Mouse (Mus musculus): ENCODE measurements around the gene Pik3cg. TPM values are rescaled to one million over a fixed set of nuclear protein-coding genes. Genes with fewer than 3 reads are reported as not detected.

Gene Pik3cg
- polyA plus RNA-seq, 1 experiment from 2014 or later = 2.1 TPM

GRCm38 (mm10) chr12:32169164-32169563 is 39.3 kb downstream of the Pik3cg start:
- no peak overlapping the region for H3K4me3 ChIP-seq (ENCODE audit: low read length)
- no peaks in the 10 kb centered on the region for H3K27me3 ChIP-seq (replicated peaks; ENCODE audit: control insufficient read depth, insufficient read depth, low read length)
- no peaks in the 10 kb centered on the region for H3K36me3 ChIP-seq (ENCODE audit: control insufficient read depth, insufficient read depth, low read length)
- no peak overlapping the region for H3K27ac ChIP-seq (ENCODE audit: low read length)
- no peaks in the 10 kb centered on the region for H3K9me3 ChIP-seq (ENCODE audit: control insufficient read depth, low read length)
- H3K9ac ChIP-seq (ENCODE audit: low read depth, low read length) = no peak overlapping the region
- ATAC-seq = no peak
- WGBS = 26% methylated on average over 5 of the region's 5 CpGs
- H3K4me2 ChIP-seq (ENCODE audit: low read depth, low read length) = no peak overlapping the region
- no peaks in the 10 kb centered on the region for H3K4me1 ChIP-seq (ENCODE audit: control insufficient read depth, insufficient read depth, low read length)

GRCm38 (mm10) chr12:32168751-32169150 is 39.7 kb downstream of the Pik3cg start:
- no peak overlapping the region for H3K4me3 ChIP-seq (ENCODE audit: low read length)
- no peaks in the 10 kb centered on the region for H3K27me3 ChIP-seq (replicated peaks; ENCODE audit: control insufficient read depth, insufficient read depth, low read length)
- no peaks in the 10 kb centered on the region for H3K4me1 ChIP-seq (ENCODE audit: control insufficient read depth, insufficient read depth, low read length)
- H3K27ac ChIP-seq (ENCODE audit: low read length) = no peak overlapping the region
- no peaks in the 10 kb centered on the region for H3K36me3 ChIP-seq (ENCODE audit: control insufficient read depth, insufficient read depth, low read length)
- no peak overlapping the region for H3K9ac ChIP-seq (ENCODE audit: low read depth, low read length)
- H3K4me2 ChIP-seq (ENCODE audit: low read depth, low read length) = no peak overlapping the region
- no peak for ATAC-seq
- 29% methylated on average over 3 of the region's 3 CpGs for WGBS
- H3K9me3 ChIP-seq (ENCODE audit: control insufficient read depth, low read length) = no peaks in the 10 kb centered on the region

- no peak overlapping the region for H3K4me2 ChIP-seq (ENCODE audit: low read depth, low read length)
- H3K27me3 ChIP-seq (replicated peaks; ENCODE audit: control insufficient read depth, insufficient read depth, low read length) = no peaks in the 10 kb centered on the region
- H3K27ac ChIP-seq (ENCODE audit: low read length) = no peak overlapping the region
- H3K4me1 ChIP-seq (ENCODE audit: control insufficient read depth, insufficient read depth, low read length) = no peaks in the 10 kb centered on the region
- no peak overlapping the region for H3K9ac ChIP-seq (ENCODE audit: low read depth, low read length)
- H3K4me3 ChIP-seq (ENCODE audit: low read length) = no peak overlapping the region
- H3K36me3 ChIP-seq (ENCODE audit: control insufficient read depth, insufficient read depth, low read length) = no peaks in the 10 kb centered on the region
- ATAC-seq = no peak
- 70% methylated on average over 2 of the region's 2 CpGs for WGBS
- H3K9me3 ChIP-seq (ENCODE audit: control insufficient read depth, low read length) = no peaks in the 10 kb centered on the region
Observed at GRCm38 (mm10) chr12:32163706-32164105, 44.8 kb downstream of the Pik3cg start.

- Histone ChIP-seq H3K27ac (ENCODE audit: low read length) (no peak overlapping the region), H3K4me2 (ENCODE audit: low read depth, low read length) (no peak overlapping the region), H3K27me3 (replicated peaks; ENCODE audit: control insufficient read depth, insufficient read depth, low read length) (no peaks in the 10 kb centered on the region), H3K9me3 (ENCODE audit: control insufficient read depth, low read length) (no peaks in the 10 kb centered on the region), H3K4me3 (ENCODE audit: low read length) (no peak overlapping the region), H3K36me3 (ENCODE audit: control insufficient read depth, insufficient read depth, low read length) (no peaks in the 10 kb centered on the region), H3K4me1 (ENCODE audit: control insufficient read depth, insufficient read depth, low read length) (no peaks in the 10 kb centered on the region), H3K9ac (ENCODE audit: low read depth, low read length) (no peak overlapping the region)
- no peak for ATAC-seq
- WGBS = 58% methylated on average over 5 of the region's 5 CpGs
Observed at GRCm38 (mm10) chr12:32158757-32159156, 49.7 kb downstream of the Pik3cg start.

- Histone ChIP-seq H3K36me3 (ENCODE audit: control insufficient read depth, insufficient read depth, low read length) (no peaks in the 10 kb centered on the region), H3K9ac (ENCODE audit: low read depth, low read length) (no peak overlapping the region), H3K27ac (ENCODE audit: low read length) (no peak overlapping the region), H3K4me2 (ENCODE audit: low read depth, low read length) (no peak overlapping the region), H3K9me3 (ENCODE audit: control insufficient read depth, low read length) (no peaks in the 10 kb centered on the region), H3K27me3 (replicated peaks; ENCODE audit: control insufficient read depth, insufficient read depth, low read length) (no peaks in the 10 kb centered on the region), H3K4me3 (ENCODE audit: low read length) (no peak overlapping the region), H3K4me1 (ENCODE audit: control insufficient read depth, insufficient read depth, low read length) (no peaks in the 10 kb centered on the region)
- WGBS = 88% methylated on average over 7 of the region's 7 CpGs
- ATAC-seq = no peak
Observed at GRCm38 (mm10) chr12:32146606-32147005, 61.9 kb downstream of the Pik3cg start.

- Histone ChIP-seq H3K27ac (ENCODE audit: low read length) (no peak overlapping the region), H3K9me3 (ENCODE audit: control insufficient read depth, low read length) (no peaks in the 10 kb centered on the region), H3K36me3 (ENCODE audit: control insufficient read depth, insufficient read depth, low read length) (no peaks in the 10 kb centered on the region), H3K4me3 (ENCODE audit: low read length) (no peak overlapping the region), H3K4me2 (ENCODE audit: low read depth, low read length) (no peak overlapping the region), H3K27me3 (replicated peaks; ENCODE audit: control insufficient read depth, insufficient read depth, low read length) (no peaks in the 10 kb centered on the region), H3K4me1 (ENCODE audit: control insufficient read depth, insufficient read depth, low read length) (no peaks in the 10 kb centered on the region), H3K9ac (ENCODE audit: low read depth, low read length) (no peak overlapping the region)
- WGBS = 82% methylated on average over 4 of the region's 4 CpGs
- ATAC-seq = no peak
Observed at GRCm38 (mm10) chr12:32145651-32146050, 62.8 kb downstream of the Pik3cg start.

GRCm38 (mm10) chr12:32144513-32144912 is 63.9 kb downstream of the Pik3cg start:
- H3K36me3 ChIP-seq (ENCODE audit: control insufficient read depth, insufficient read depth, low read length) = no peaks in the 10 kb centered on the region
- H3K9ac ChIP-seq (ENCODE audit: low read depth, low read length) = no peak overlapping the region
- no peaks in the 10 kb centered on the region for H3K9me3 ChIP-seq (ENCODE audit: control insufficient read depth, low read length)
- no peak overlapping the region for H3K4me3 ChIP-seq (ENCODE audit: low read length)
- 3% methylated on average over 5 of the region's 5 CpGs for WGBS
- no peaks in the 10 kb centered on the region for H3K27me3 ChIP-seq (replicated peaks; ENCODE audit: control insufficient read depth, insufficient read depth, low read length)
- no peak overlapping the region for H3K4me2 ChIP-seq (ENCODE audit: low read depth, low read length)
- H3K4me1 ChIP-seq (ENCODE audit: control insufficient read depth, insufficient read depth, low read length) = no peaks in the 10 kb centered on the region
- H3K27ac ChIP-seq (ENCODE audit: low read length) = no peak overlapping the region
- ATAC-seq = peak; percentile 50

- Histone ChIP-seq H3K9me3 (ENCODE audit: control insufficient read depth, low read length) (no peaks in the 10 kb centered on the region), H3K36me3 (ENCODE audit: control insufficient read depth, insufficient read depth, low read length) (no peaks in the 10 kb centered on the region), H3K27me3 (replicated peaks; ENCODE audit: control insufficient read depth, insufficient read depth, low read length) (no peaks in the 10 kb centered on the region), H3K4me3 (ENCODE audit: low read length) (no peak overlapping the region), H3K4me2 (ENCODE audit: low read depth, low read length) (no peak overlapping the region), H3K27ac (ENCODE audit: low read length) (no peak overlapping the region), H3K9ac (ENCODE audit: low read depth, low read length) (no peak overlapping the region), H3K4me1 (ENCODE audit: control insufficient read depth, insufficient read depth, low read length) (no peaks in the 10 kb centered on the region)
- WGBS = 85% methylated on average over 5 of the region's 5 CpGs
- no peak for ATAC-seq
Observed at GRCm38 (mm10) chr12:32143782-32144181, 64.7 kb downstream of the Pik3cg start.

GRCm38 (mm10) chr12:32143151-32143550 is 65.3 kb downstream of the Pik3cg start:
- no peaks in the 10 kb centered on the region for H3K9me3 ChIP-seq (ENCODE audit: control insufficient read depth, low read length)
- no peak overlapping the region for H3K27ac ChIP-seq (ENCODE audit: low read length)
- WGBS = 56% methylated on average over 4 of the region's 4 CpGs
- H3K4me3 ChIP-seq (ENCODE audit: low read length) = no peak overlapping the region
- H3K9ac ChIP-seq (ENCODE audit: low read depth, low read length) = no peak overlapping the region
- H3K36me3 ChIP-seq (ENCODE audit: control insufficient read depth, insufficient read depth, low read length) = no peaks in the 10 kb centered on the region
- H3K4me1 ChIP-seq (ENCODE audit: control insufficient read depth, insufficient read depth, low read length) = 0 out of 2 replicates have a peak, but pooled peaks cover 6% of the 10 kb centered on the region
- peak; percentile 71 for ATAC-seq
- H3K4me2 ChIP-seq (ENCODE audit: low read depth, low read length) = no peak overlapping the region
- no peaks in the 10 kb centered on the region for H3K27me3 ChIP-seq (replicated peaks; ENCODE audit: control insufficient read depth, insufficient read depth, low read length)

- Histone ChIP-seq H3K27ac (ENCODE audit: low read length) (no peak overlapping the region), H3K4me3 (ENCODE audit: low read length) (no peak overlapping the region)
- ATAC-seq = no peak
Observed at GRCm38 (mm10) chr12:32141766-32142165, 66.7 kb downstream of the Pik3cg start.

More at GRCm38 (mm10) chr12:32141766-32142165, 66.7 kb downstream of the Pik3cg start:
- Histone ChIP-seq H3K27me3 (replicated peaks; ENCODE audit: control insufficient read depth, insufficient read depth, low read length) (no peaks in the 10 kb centered on the region), H3K4me1 (ENCODE audit: control insufficient read depth, insufficient read depth, low read length) (0 out of 2 replicates have a peak, but pooled peaks cover 7% of the 10 kb centered on the region), H3K9me3 (ENCODE audit: control insufficient read depth, low read length) (no peaks in the 10 kb centered on the region), H3K36me3 (ENCODE audit: control insufficient read depth, insufficient read depth, low read length) (no peaks in the 10 kb centered on the region), H3K4me2 (ENCODE audit: low read depth, low read length) (no peak overlapping the region), H3K9ac (ENCODE audit: low read depth, low read length) (no peak overlapping the region)
